Mouse (Mus musculus) kidney, postnatal 0 days (tissue): ENCODE data around the gene Phldb2. TPM values are rescaled to one million over a fixed set of nuclear protein-coding genes. Genes with fewer than 3 reads are reported as not detected.

Source experiments
- ATAC-seq: fragments of 200-750 bp; cut with Nextera tagmentation; replicated peaks from 2 replicates; pipeline ENCODE4 v1.8.0; 2017; ENCODE audit warnings: low read depth, moderate number of reproducible peaks, moderate TSS enrichment, moderate library complexity; ENCODE audit not compliant: low FRiP score
- DNase-seq: peaks from one replicate; pipeline ENCODE4 v3.0.0-alpha.2; 2016; ENCODE audit warnings: low spot score
- H3K27ac ChIP-seq: fragments of 300-500 bp; sonication (generic); 2 replicates; pipeline ENCODE4 v1.5.1; 2014; ENCODE audit warnings: mild to moderate bottlenecking
- H3K27me3 ChIP-seq: fragments of 300-500 bp; sonication (generic); 2 replicates; pipeline ENCODE4 v1.6.1; 2014; ENCODE audit warnings: low read length, mixed read lengths; ENCODE audit not compliant: insufficient read depth
- H3K36me3 ChIP-seq: fragments of 300-500 bp; sonication (generic); 2 replicates; pipeline ENCODE4 v1.6.1; 2014; ENCODE audit warnings: low read length, mixed read lengths; ENCODE audit not compliant: insufficient read depth
- H3K4me1 ChIP-seq: fragments of 300-500 bp; sonication (generic); replicated peaks from 2 replicates; pipeline ENCODE4 v1.6.1; 2014; ENCODE audit warnings: antibody characterized with exemption, low read length, mixed read lengths; ENCODE audit not compliant: insufficient read depth
- H3K4me2 ChIP-seq: fragments of 300-500 bp; sonication (generic); 2 replicates; pipeline ENCODE4 v1.6.1; 2014; ENCODE audit warnings: mild to moderate bottlenecking, low read length, moderate library complexity, mixed read lengths
- H3K4me3 ChIP-seq: fragments of 300-500 bp; sonication (generic); replicated peaks from 2 replicates; pipeline ENCODE4 v1.5.1; 2014; ENCODE audit warnings: low read depth, low read length
- H3K9ac ChIP-seq: fragments of 300-500 bp; sonication (generic); 2 replicates; pipeline ENCODE4 v1.6.1; 2014; ENCODE audit warnings: low read depth, low read length
- H3K9me3 ChIP-seq: fragments of 300-500 bp; sonication (generic); replicated peaks from 2 replicates; pipeline ENCODE4 v1.6.1; 2016; ENCODE audit warnings: low read length, inconsistent platforms, mixed read lengths
- CTCF ChIP-seq: IDR thresholded peaks from 2 replicates; pipeline ENCODE4 v1.5.1; 2016; ENCODE audit warnings: antibody characterized with exemption, low read depth, mild to moderate bottlenecking, moderate library complexity
- WGBS: fragments of 180-500 bp; shearing (Covaris S2); extraction: QIAGEN DNeasy Blood & Tissue Kit; methylation state at CpG from one replicate; pipeline ENCODE4 v1.1.7; 2014; 5-methylcytosine and 5-hydroxymethylcytosine counted together
- polyA plus RNA-seq: library from polyadenylated mRNA; unstranded; fragments of >200 nt; fragmentation: Nextera tagmentation; extraction: Ambion mirVana; gene quantifications from 2 replicates; pipeline ENCODE4 v1.2.1, GENCODE M21; 2015

Gene Phldb2
- polyA plus RNA-seq, 1 experiment from 2014 or later, result 74.2 TPM

- H3K36me3 ChIP-seq, result peaks cover 27% of the 10 kb centered on the region
- no peaks in the 10 kb centered on the region for H3K27me3 ChIP-seq
- DNase-seq (no peak), ATAC-seq (no peak)
- 90% methylated on average over 6 of the region's 6 CpGs for WGBS
- TF ChIP-seq CTCF, result no peak
- no peak overlapping the region for H3K4me2 ChIP-seq
- H3K4me1 ChIP-seq, result no peaks in the 10 kb centered on the region
- no peak overlapping the region for H3K27ac ChIP-seq
- H3K9ac ChIP-seq, result no peak overlapping the region
- no peaks in the 10 kb centered on the region for H3K9me3 ChIP-seq
- no peak overlapping the region for H3K4me3 ChIP-seq
These were observed 165.7 kb downstream of the Phldb2 start for GRCm38 (mm10) chr16:45787650-45788049.

DNA sequence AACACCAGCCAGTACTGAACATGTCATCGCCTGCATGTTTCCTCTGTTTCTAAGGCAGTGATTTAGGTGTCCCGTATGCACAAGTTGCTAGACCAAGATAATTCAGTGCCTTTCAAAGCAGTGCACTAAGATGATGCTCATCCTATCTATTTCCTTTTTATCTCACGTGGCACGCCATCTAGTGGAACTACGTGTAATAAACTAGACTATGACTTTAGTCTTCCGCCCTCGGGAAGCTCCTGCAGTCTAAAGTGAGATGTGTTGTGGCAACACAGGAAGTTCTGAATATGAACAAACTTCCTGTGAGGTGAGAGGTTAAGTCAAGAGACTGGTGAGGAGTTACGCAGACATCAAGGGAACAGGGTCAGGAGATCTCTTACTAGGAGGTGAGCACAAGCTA, 166.8 kb downstream of the Phldb2 start:
- peaks cover 28% of the 10 kb centered on the region for H3K36me3 ChIP-seq
- no peaks in the 10 kb centered on the region for H3K27me3 ChIP-seq
- H3K27ac ChIP-seq, result no peak overlapping the region; the same call in 1 of the 2 replicates
- peak; percentile 65 for TF ChIP-seq CTCF
- no peaks in the 10 kb centered on the region for H3K4me1 ChIP-seq
- no peaks in the 10 kb centered on the region for H3K9me3 ChIP-seq
- peak; percentile 66 for DNase-seq
- ATAC-seq, result no peak
- no peak overlapping the region for H3K4me2 ChIP-seq
- 33% methylated on average over 8 of the region's 8 CpGs for whole genome bisulfite sequencing
- no peak overlapping the region for H3K4me3 ChIP-seq
- no peak overlapping the region for H3K9ac ChIP-seq

DNA sequence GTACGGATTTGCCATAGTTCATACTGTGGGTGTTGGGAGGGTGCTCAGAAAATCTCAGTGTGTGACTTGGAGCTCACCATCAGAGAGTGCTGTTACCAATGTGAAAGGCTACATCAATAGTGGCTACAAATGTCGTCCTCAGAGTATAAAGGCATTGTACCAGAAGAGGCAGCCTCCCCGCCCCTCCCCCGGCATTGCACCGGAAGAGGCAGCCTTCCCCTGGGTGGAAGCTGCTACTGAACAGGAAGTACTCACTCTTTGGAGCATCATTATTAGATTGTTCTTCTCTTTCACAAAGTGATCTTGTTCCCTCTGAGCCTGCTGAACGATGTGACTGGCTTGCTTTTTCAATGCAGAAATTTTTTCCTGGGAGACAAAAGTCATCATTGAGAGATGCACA, 173.4 kb downstream of the Phldb2 start:
- no peak overlapping the region for H3K4me3 ChIP-seq
- H3K9ac ChIP-seq, result no peak overlapping the region
- no peaks in the 10 kb centered on the region for H3K9me3 ChIP-seq
- no peak overlapping the region for H3K4me2 ChIP-seq
- DNase-seq, result no peak
- WGBS, result 71% methylated on average over 6 of the region's 6 CpGs
- H3K27me3 ChIP-seq, result no peaks in the 10 kb centered on the region
- H3K36me3 ChIP-seq, result peaks cover 42% of the 10 kb centered on the region
- ATAC-seq, result no peak
- no peaks in the 10 kb centered on the region for H3K4me1 ChIP-seq
- TF ChIP-seq CTCF, result no peak
- H3K27ac ChIP-seq, result no peak overlapping the region

DNA sequence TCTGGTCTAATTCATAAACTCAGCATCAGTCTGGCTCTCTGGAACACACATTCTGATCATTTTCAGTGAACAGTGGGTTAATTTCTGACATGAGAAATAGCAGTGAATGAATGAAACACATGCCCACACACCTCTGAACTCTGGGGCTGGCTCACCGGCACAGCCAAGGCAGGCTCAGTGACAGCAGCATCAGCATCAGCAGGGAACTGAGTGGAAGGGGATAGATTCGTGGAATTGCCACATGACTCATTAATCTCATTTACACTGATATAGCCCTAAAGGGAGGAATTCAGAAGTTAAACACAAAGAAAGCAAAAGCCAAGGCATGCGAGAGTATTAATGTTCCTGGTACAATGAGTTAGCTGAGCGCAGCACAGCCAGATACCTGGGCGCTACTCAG, 178.6 kb downstream of the Phldb2 start:
- 71% methylated on average over 5 of the region's 5 CpGs for WGBS
- no peak overlapping the region for H3K4me3 ChIP-seq
- H3K27ac ChIP-seq, result no peak overlapping the region
- peaks cover 64% of the 10 kb centered on the region for H3K36me3 ChIP-seq
- no peaks in the 10 kb centered on the region for H3K4me1 ChIP-seq
- no peak for DNase-seq
- H3K4me2 ChIP-seq, result no peak overlapping the region
- TF ChIP-seq CTCF, result no peak
- H3K9me3 ChIP-seq, result no peaks in the 10 kb centered on the region
- no peak overlapping the region for H3K9ac ChIP-seq
- ATAC-seq, result no peak
- no peaks in the 10 kb centered on the region for H3K27me3 ChIP-seq

GRCm38 (mm10) chr16:45770914-45771313, 182.5 kb downstream of the Phldb2 start:
- 95% methylated on average over 6 of the region's 6 CpGs for WGBS
- Histone ChIP-seq H3K9ac (no peak overlapping the region), H3K4me1 (no peaks in the 10 kb centered on the region), H3K27ac (no peak overlapping the region), H3K4me2 (no peak overlapping the region), H3K4me3 (no peak overlapping the region), H3K27me3 (no peaks in the 10 kb centered on the region), H3K9me3 (no peaks in the 10 kb centered on the region), H3K36me3 (peaks cover 46% of the 10 kb centered on the region)
- DNase-seq (no peak), ATAC-seq (no peak)
- no peak for TF ChIP-seq CTCF

- Histone ChIP-seq H3K27me3 (no peaks in the 10 kb centered on the region), H3K9ac (no peak overlapping the region), H3K4me3 (no peak overlapping the region), H3K4me2 (no peak overlapping the region), H3K4me1 (no peaks in the 10 kb centered on the region), H3K36me3 (peaks cover 27% of the 10 kb centered on the region), H3K27ac (peak overlapping the region; percentile 43), H3K9me3 (no peaks in the 10 kb centered on the region)
- 54% methylated on average over 10 of the region's 10 CpGs for WGBS
- ATAC-seq (no peak), DNase-seq (peak; percentile 41)
- TF ChIP-seq CTCF, result no peak
These were observed 185.4 kb downstream of the Phldb2 start for GRCm38 (mm10) chr16:45767853-45768640.
